In genomic region chr12:38863982-38864828, GRCm38 (mm10) we compare ENCODE assay signal across 16 mouse cellular contexts.
DNase-seq lines count a peak whose midpoint lies in the region; ATAC-seq and TF ChIP-seq lines count a peak whose summit lies in the region.
"Had no signal": no experiment of that assay in that cellular context is flagged by ENCODE, and none has a peak within 500 bp of the region (broad histone marks: within the 10 kb centered on the region; RNA-seq: fewer than 3 reads in every experiment).

No protein-coding gene starts in this region.

- 0 out of 2 replicates have a peak, but pooled peaks cover 3% of the 10 kb centered on the region for H3K36me3 ChIP-seq in lung, embryonic 15.5 days
- no peaks in the 10 kb centered on the region for H3K36me3 ChIP-seq in stomach, embryonic 16.5 days (ENCODE audit: control insufficient read depth, insufficient read depth, low read length)
- no peaks in the 10 kb centered on the region for H3K36me3 ChIP-seq in hindbrain, postnatal 0 days (ENCODE audit: insufficient read depth, low read length)
- H3K36me3 ChIP-seq: hindbrain, embryonic 15.5 days; liver, embryonic 13.5 days; midbrain, embryonic 10.5 days had no signal

- H3K27me3 ChIP-seq in lung, embryonic 15.5 days = no peaks in the 10 kb centered on the region
- no peaks in the 10 kb centered on the region for H3K27me3 ChIP-seq in stomach, embryonic 16.5 days (ENCODE audit: control insufficient read depth, insufficient read depth, low read length)
- H3K27me3 ChIP-seq in hindbrain, postnatal 0 days (ENCODE audit: insufficient read depth, low read length) = no peaks in the 10 kb centered on the region
- H3K27me3 ChIP-seq: hindbrain, embryonic 15.5 days; liver, embryonic 13.5 days had no signal

- 0 out of 2 replicates have a peak, but pooled peaks cover 6% of the 10 kb centered on the region for H3K4me1 ChIP-seq in lung, embryonic 15.5 days
- no peaks in the 10 kb centered on the region for H3K4me1 ChIP-seq in stomach, embryonic 16.5 days (ENCODE audit: control insufficient read depth, insufficient read depth, low read length)
- no peaks in the 10 kb centered on the region for H3K4me1 ChIP-seq in hindbrain, postnatal 0 days (ENCODE audit: insufficient read depth, low read length)
- H3K4me1 ChIP-seq: hindbrain, embryonic 15.5 days; liver, embryonic 13.5 days had no signal

- no peaks in the 10 kb centered on the region for H3K9me3 ChIP-seq in lung, embryonic 15.5 days
- no peaks in the 10 kb centered on the region for H3K9me3 ChIP-seq in stomach, embryonic 16.5 days (replicated peaks; ENCODE audit: control insufficient read depth, low read length)
- no peaks in the 10 kb centered on the region for H3K9me3 ChIP-seq in hindbrain, postnatal 0 days (ENCODE audit: low read length)
- H3K9me3 ChIP-seq: hindbrain, embryonic 15.5 days; liver, embryonic 13.5 days; midbrain, embryonic 10.5 days had no signal

- no peak for DNase-seq in lung, postnatal 25 days (ENCODE audit: low spot score)
- DNase-seq in brain, adult 2 months (ENCODE audit: low read depth, low spot score) = peak; percentile 13
- peak; percentile 5 for DNase-seq in lung, postnatal 14 days
- DNase-seq in hindbrain, postnatal 0 days (ENCODE audit: low spot score) = no peak
- DNase-seq in urinary bladder, postnatal 14 days (ENCODE audit: low spot score) = no peak
- no peak for DNase-seq in layer of hippocampus, postnatal 36 days
- DNase-seq: adrenal gland, adult 8-10 months; cerebellum, postnatal 10 days; heart, postnatal 14 days; liver, embryonic 13.5 days; thymus, postnatal 14 days had no signal

- ATAC-seq in lung, embryonic 15.5 days (ENCODE audit: borderline replicate concordance, extremely low read depth, low FRiP score, low TSS enrichment) = peak; percentile 81; the same call in 1 of the 2 replicates
- peak; percentile 33; the same call in 1 of the 2 replicates for ATAC-seq in stomach, embryonic 16.5 days (ENCODE audit: insufficient read depth, low FRiP score)
- ATAC-seq in hindbrain, postnatal 0 days = no peak

- no peak overlapping the region for H3K4me2 ChIP-seq in lung, embryonic 15.5 days
- no peak overlapping the region for H3K4me2 ChIP-seq in stomach, embryonic 16.5 days (ENCODE audit: low read depth, low read length)
- no peak overlapping the region for H3K4me2 ChIP-seq in hindbrain, postnatal 0 days (ENCODE audit: low read depth, low read length)
- H3K4me2 ChIP-seq: hindbrain, embryonic 15.5 days; liver, embryonic 13.5 days had no signal

- H3K4me3 ChIP-seq in lung, embryonic 15.5 days = no peak overlapping the region
- H3K4me3 ChIP-seq in stomach, embryonic 16.5 days (replicated peaks; ENCODE audit: low read length) = no peak overlapping the region
- H3K4me3 ChIP-seq in hindbrain, postnatal 0 days (ENCODE audit: low read length) = no peak overlapping the region
- H3K4me3 ChIP-seq: hindbrain, embryonic 15.5 days; liver, embryonic 13.5 days; midbrain, embryonic 10.5 days had no signal

- no peak overlapping the region for H3K9ac ChIP-seq in lung, embryonic 15.5 days
- no peak overlapping the region for H3K9ac ChIP-seq in stomach, embryonic 16.5 days (ENCODE audit: low read length)
- no peak overlapping the region for H3K9ac ChIP-seq in hindbrain, postnatal 0 days (replicated peaks; ENCODE audit: low read length)
- H3K9ac ChIP-seq: hindbrain, embryonic 15.5 days; liver, embryonic 13.5 days had no signal

- H3K27ac ChIP-seq in lung, embryonic 15.5 days = peak overlapping the region; percentile 55
- H3K27ac ChIP-seq in stomach, embryonic 16.5 days (ENCODE audit: low read length) = peak overlapping the region; percentile 60; the same call in 1 of the 2 replicates
- H3K27ac ChIP-seq in hindbrain, postnatal 0 days = no peak overlapping the region
- H3K27ac ChIP-seq: hindbrain, embryonic 15.5 days; kidney, postnatal 0 days; liver, embryonic 13.5 days; midbrain, embryonic 10.5 days had no signal

- 33% methylated on average over 3 of the region's 3 CpGs for WGBS in lung, embryonic 15.5 days
- WGBS in stomach, embryonic 16.5 days = 43% methylated on average over 3 of the region's 3 CpGs
- WGBS in hindbrain, postnatal 0 days = 69% methylated on average over 3 of the region's 3 CpGs

- no peak for TF ChIP-seq CTCF in hindbrain, postnatal 0 days (IDR thresholded peaks at IDR 0.05; ENCODE audit: low read depth)

Comparison
In these comparisons a context has a peak if more than half of its experiments do, and no peak if none do; other contexts are left out.
1. DNase-seq: peak in brain, adult 2 months (single experiment) and lung, postnatal 14 days (single experiment); none in lung, postnatal 25 days (single experiment), hindbrain, postnatal 0 days (single experiment), urinary bladder, postnatal 14 days (single experiment) and layer of hippocampus, postnatal 36 days (0 of 2).